Mouse (Mus musculus): ENCODE measurements around the gene Usp6nl. TPM values are rescaled to one million over a fixed set of nuclear protein-coding genes. Genes with fewer than 3 reads are reported as not detected.

The Usp6nl gene
- polyA plus RNA-seq, 1 experiment from 2014 or later, result 13.7 TPM

DNA sequence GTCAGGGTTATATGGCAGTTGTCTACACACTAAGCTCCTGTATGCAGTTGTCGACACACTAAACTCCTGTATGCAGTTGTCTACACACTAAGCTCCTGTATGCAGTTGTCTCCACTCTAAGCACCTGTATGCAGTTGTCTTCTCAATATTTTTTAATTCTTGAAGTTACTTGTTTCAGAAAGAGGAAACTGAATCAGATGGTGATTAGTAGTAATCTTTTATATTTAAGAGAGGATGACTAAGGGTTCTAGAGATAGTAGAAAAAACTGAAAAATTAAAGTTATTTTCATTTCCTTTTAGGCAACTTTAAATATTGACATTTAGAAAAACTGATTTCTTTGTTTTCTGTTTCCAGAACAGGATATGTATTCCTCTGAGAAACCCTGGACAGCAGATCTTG is 13.5 kb downstream of the Usp6nl start:
- ATAC-seq (ENCODE audit: low FRiP score), result no peak
- no peaks in the 10 kb centered on the region for H3K27me3 ChIP-seq

DNA sequence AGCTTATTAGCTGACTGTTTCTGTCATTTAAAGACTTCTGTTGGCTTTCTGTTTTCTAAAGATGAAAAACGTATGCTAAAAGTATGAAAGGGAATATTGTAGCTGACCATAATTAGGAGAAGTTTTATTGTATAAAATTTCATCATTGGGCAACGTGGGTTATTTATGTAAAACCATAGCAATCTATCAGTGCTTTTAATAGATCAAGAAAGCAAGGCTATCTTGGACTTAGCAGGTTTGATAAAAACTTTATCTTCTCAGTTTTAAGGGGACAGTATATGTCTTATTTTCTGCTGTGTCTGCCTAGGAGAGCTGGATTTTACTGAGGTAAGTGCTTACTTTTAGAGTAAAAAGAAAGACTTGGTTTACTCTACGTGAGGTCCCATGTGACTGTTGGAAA is 14.2 kb downstream of the Usp6nl start:
- Histone ChIP-seq H3K4me2 (no peak overlapping the region), H3K4me1 (peaks cover 9% of the 10 kb centered on the region), H3K36me3 (replicated peaks) (0 out of 2 replicates have a peak, but pooled peaks cover 7% of the 10 kb centered on the region), H3K27me3 (no peaks in the 10 kb centered on the region), H3K9me3 (no peaks in the 10 kb centered on the region), H3K27ac (no peak overlapping the region), H3K9ac (no peak overlapping the region), H3K4me3 (replicated peaks) (no peak overlapping the region)
- no peak for ATAC-seq (ENCODE audit: low FRiP score)
- WGBS, result 93% methylated on average over 3 of the region's 3 CpGs

More for the DNA sequence above, 13.5 kb downstream of the Usp6nl start:
- no peak overlapping the region for H3K27ac ChIP-seq
- 94% methylated on average over 1 of the region's 1 CpGs for WGBS
- H3K4me1 ChIP-seq, result peaks cover 9% of the 10 kb centered on the region
- H3K9ac ChIP-seq, result no peak overlapping the region
- H3K9me3 ChIP-seq, result no peaks in the 10 kb centered on the region
- H3K4me3 ChIP-seq (replicated peaks), result no peak overlapping the region
- H3K36me3 ChIP-seq (replicated peaks), result 0 out of 2 replicates have a peak, but pooled peaks cover 7% of the 10 kb centered on the region
- H3K4me2 ChIP-seq, result no peak overlapping the region

DNA sequence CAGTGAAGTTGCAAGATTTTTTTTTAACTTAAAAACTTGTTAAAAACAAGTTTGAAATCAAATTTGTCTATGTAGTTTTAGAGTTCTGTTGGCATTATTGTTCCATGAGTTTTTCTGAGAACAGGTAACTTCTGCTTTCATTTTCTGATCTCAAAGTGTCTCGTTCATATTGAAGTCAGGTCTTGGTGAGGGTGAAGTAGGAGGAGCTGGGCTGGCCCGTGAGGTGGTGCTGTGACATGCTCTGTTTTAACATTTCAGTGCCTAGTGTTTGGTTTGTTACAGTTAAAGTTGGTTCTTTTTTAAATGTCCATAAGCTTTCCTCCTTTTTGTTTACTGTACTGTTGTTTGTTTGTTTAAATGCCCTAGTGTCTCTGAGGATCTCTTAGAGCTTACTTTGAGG is 15.0 kb downstream of the Usp6nl start:
- H3K4me3 ChIP-seq (replicated peaks), result no peak overlapping the region
- H3K36me3 ChIP-seq (replicated peaks), result 0 out of 2 replicates have a peak, but pooled peaks cover 7% of the 10 kb centered on the region
- 95% methylated on average over 2 of the region's 2 CpGs for WGBS
- no peak overlapping the region for H3K27ac ChIP-seq
- no peak overlapping the region for H3K4me2 ChIP-seq
- ATAC-seq (ENCODE audit: low FRiP score), result no peak
- H3K27me3 ChIP-seq, result no peaks in the 10 kb centered on the region
- H3K9ac ChIP-seq, result no peak overlapping the region
- H3K9me3 ChIP-seq, result no peaks in the 10 kb centered on the region
- peaks cover 9% of the 10 kb centered on the region for H3K4me1 ChIP-seq

DNA sequence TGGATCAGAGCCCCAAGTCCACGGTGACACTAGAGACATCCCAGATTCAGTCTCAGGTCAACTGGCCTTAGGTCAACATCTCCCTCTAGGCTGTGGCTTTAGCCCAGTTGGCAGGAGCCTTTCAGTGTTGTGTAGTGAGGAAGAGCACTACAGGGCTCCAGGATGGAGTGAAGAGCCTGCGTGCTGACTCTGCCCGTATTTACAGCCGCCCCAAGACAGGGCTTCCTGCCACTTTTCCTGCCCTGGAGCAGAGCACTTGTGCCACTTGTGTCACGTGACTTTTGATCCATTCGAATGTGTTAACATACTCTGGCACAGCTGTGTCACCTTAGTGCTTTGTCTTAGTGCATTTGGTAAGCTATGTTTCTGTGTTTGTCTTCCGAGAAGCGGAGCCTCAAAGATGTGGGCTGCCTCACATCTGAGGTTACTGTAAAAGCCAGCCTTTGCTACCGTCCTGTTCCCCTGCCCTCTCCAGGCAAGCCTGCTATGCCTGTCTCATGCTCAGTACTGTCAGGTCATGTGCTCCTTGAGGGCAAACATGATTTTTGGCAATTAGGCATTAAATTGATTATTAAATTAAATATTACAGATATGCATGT is 15.7 kb downstream of the Usp6nl start:
- Histone ChIP-seq H3K27me3 (no peaks in the 10 kb centered on the region), H3K4me1 (peaks cover 6% of the 10 kb centered on the region), H3K9ac (no peak overlapping the region), H3K36me3 (replicated peaks) (0 out of 2 replicates have a peak, but pooled peaks cover 7% of the 10 kb centered on the region), H3K27ac (no peak overlapping the region), H3K4me2 (no peak overlapping the region), H3K9me3 (no peaks in the 10 kb centered on the region), H3K4me3 (replicated peaks) (no peak overlapping the region)
- 90% methylated on average over 9 of the region's 9 CpGs for WGBS
- no peak for ATAC-seq (ENCODE audit: low FRiP score)

DNA sequence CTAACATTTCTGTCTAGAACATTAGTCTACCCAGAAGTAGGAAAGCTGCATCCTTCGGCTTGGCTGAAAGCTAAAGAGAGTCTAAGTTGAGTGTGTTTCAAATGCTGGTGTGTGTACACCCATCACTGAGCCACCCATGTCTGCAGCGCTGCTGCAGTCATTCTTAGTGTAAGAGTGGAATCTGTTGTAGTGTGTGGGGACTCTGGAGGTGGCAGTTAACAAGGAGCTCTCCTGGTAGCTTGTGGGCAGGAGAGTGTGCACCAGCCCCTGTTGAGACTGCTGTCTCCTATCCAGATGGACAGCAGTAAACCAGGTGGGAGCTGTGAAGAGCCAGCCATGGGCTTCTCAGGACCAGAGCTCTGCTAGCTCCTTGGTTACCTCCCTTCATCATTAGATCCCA is 18.0 kb downstream of the Usp6nl start:
- Histone ChIP-seq H3K27me3 (no peaks in the 10 kb centered on the region), H3K9me3 (no peaks in the 10 kb centered on the region), H3K27ac (no peak overlapping the region), H3K4me2 (no peak overlapping the region), H3K9ac (no peak overlapping the region), H3K36me3 (replicated peaks) (0 out of 2 replicates have a peak, but pooled peaks cover 7% of the 10 kb centered on the region), H3K4me1 (no peaks in the 10 kb centered on the region), H3K4me3 (replicated peaks) (no peak overlapping the region)
- WGBS, result 92% methylated on average over 2 of the region's 2 CpGs
- ATAC-seq (ENCODE audit: low FRiP score), result no peak

DNA sequence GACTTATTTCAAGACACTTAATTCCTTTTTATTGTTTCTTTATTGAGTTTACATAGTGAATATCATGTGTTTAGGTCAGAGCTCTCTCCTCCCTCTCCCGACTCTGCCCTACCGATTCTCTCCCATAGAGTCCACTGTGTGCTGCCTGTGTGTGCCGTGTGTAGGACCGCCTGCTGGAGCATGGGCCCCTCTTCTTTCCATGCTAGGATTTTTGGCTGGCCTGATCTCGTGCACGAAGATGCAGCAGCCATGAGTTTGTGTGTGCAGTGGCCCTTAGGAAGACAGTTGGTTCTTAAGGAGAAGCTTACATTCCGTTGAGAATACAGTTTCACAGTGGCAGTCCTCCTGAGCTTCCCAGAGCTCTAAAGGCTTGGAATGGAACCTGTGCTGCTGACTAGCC is 19.0 kb downstream of the Usp6nl start:
- Histone ChIP-seq H3K9ac (no peak overlapping the region), H3K4me1 (no peaks in the 10 kb centered on the region), H3K27me3 (no peaks in the 10 kb centered on the region), H3K27ac (no peak overlapping the region), H3K9me3 (no peaks in the 10 kb centered on the region), H3K36me3 (replicated peaks) (0 out of 2 replicates have a peak, but pooled peaks cover 7% of the 10 kb centered on the region), H3K4me2 (no peak overlapping the region), H3K4me3 (replicated peaks) (no peak overlapping the region)
- ATAC-seq (ENCODE audit: low FRiP score), result no peak
- WGBS, result 84% methylated on average over 7 of the region's 7 CpGs

DNA sequence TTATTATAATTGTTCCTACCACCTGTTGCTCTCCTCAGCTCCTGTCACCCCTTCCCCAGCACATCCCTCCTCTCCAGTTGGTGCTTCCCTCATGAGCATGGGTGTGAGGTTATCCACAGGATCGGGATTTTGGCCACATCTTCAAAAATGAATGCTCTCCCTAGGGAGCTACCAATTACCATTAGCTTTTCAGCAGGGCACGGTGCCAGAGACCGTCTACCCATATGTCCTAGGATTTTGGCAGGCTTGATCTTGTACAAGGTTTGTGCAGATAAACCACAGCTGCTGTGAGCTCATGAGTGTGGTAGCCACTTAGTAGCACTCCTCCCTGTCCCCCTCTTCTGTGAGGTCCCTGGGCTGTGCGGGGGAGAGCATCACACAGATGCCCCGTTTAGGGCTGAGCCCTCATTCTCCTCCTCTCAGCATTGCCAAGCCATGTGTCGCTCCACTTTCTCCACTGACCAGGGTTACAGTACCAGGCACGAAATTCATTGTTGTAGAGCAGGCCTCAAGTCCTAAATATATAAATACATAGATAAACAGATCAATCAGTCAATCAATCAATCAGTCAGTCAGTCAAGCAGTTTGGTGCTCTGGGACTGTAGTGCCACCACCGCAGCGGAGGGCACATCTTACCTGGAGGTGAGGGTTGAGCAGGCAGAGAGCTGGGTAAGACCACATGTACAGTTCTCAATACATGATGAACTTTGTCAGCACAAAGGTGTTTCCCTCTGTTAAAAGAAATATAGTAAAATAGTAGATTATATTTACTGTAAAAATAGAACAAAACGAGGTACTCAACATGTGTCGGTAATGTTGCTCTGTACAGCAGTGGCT is 27.0 kb downstream of the Usp6nl start:
- no peak overlapping the region for H3K27ac ChIP-seq
- no peak overlapping the region for H3K4me3 ChIP-seq (replicated peaks)
- H3K9ac ChIP-seq, result no peak overlapping the region
- H3K36me3 ChIP-seq (replicated peaks), result no peaks in the 10 kb centered on the region
- WGBS, result 74% methylated on average over 11 of the region's 11 CpGs
- H3K27me3 ChIP-seq, result no peaks in the 10 kb centered on the region
- no peaks in the 10 kb centered on the region for H3K9me3 ChIP-seq
- H3K4me1 ChIP-seq, result peaks cover 39% of the 10 kb centered on the region
- ATAC-seq (ENCODE audit: low FRiP score), result peak; percentile 57; the same call in 1 of the 2 replicates
- H3K4me2 ChIP-seq, result no peak overlapping the region

DNA sequence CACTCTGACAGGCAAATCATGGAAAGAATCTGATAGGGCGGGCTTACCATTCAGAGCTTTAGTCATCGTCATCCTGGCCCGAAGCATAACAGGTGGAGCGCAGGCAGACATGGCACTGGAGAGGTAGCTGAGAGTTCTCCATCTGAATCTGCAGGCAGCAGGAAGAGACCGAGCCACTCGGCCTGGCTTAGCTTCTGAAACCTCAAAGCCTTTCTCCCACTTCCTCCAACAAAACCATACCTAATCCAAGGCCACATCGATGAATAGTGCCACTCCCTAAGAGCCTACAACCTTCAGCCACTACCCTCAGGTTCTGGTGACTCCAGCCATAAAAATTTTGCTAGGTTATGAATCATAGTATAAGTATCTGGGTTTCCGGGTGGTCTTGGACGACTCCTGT is 27.7 kb downstream of the Usp6nl start:
- no peak overlapping the region for H3K9ac ChIP-seq
- no peak for ATAC-seq (ENCODE audit: low FRiP score)
- 78% methylated on average over 9 of the region's 9 CpGs for WGBS
- H3K4me2 ChIP-seq, result no peak overlapping the region
- H3K36me3 ChIP-seq (replicated peaks), result no peaks in the 10 kb centered on the region
- peaks cover 39% of the 10 kb centered on the region for H3K4me1 ChIP-seq
- H3K4me3 ChIP-seq (replicated peaks), result no peak overlapping the region
- H3K27me3 ChIP-seq, result no peaks in the 10 kb centered on the region
- no peak overlapping the region for H3K27ac ChIP-seq
- H3K9me3 ChIP-seq, result no peaks in the 10 kb centered on the region

DNA sequence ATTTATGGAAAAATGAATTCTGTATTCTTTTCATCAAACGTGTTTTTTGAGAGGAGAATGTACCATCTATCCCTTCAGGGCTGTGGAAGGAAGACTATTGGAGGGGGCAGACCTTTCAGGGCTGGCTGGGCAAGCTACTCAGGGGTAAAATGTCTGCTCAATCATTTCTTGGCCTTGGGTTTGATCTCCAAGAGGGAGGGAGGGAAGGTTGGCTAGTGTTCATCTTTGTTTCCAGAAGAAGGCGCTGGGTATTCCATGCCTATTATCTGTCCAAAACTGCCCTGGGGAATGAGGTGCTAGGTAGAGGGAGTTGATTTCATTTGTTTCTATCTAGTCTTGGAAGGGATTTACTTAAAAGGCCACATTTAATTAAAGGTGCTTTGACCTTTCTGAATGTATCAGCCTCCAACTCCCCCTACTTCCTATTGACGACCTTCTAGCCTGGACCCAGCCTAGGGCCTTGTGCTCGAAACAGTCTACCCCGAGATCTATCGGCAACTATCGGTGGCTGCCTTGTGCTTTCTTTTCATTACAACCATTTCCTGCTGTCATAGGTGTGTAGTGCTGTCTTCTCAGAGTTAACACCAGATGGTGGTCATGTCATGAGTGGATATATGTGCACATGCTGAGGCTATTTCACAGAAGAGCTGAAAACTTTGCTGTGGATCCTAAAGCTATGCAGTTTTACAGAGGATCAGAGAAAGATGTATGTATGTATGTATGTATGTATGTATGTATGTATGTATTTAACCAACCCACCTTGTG is 28.6 kb downstream of the Usp6nl start:
- Histone ChIP-seq H3K36me3 (replicated peaks) (no peaks in the 10 kb centered on the region), H3K4me2 (no peak overlapping the region), H3K27ac (no peak overlapping the region), H3K9me3 (no peaks in the 10 kb centered on the region), H3K27me3 (no peaks in the 10 kb centered on the region), H3K4me3 (replicated peaks) (no peak overlapping the region), H3K4me1 (peaks cover 39% of the 10 kb centered on the region), H3K9ac (no peak overlapping the region)
- ATAC-seq (ENCODE audit: low FRiP score), result no peak
- WGBS, result 84% methylated on average over 7 of the region's 7 CpGs

DNA sequence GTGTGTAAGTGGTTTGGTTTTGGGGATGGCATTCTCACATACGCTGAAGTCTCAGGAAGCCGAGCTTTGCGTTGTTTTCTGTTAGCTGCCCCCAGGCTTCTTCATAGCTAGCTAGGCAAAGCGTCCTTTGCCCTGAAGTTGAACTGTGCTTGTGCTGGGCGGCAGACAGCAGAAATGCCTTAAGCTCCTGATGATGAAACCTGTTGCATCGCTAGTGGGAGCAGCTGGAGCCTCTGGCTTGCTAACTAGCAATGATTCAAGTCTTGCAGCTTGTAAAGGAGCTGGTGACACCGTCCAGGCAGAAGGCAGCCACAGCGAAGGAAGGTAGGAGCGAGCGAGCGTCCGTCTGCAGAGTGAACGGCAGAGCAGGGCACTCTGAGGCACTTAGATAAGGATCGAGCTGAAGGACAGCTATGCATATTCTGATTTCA is 30.1 kb downstream of the Usp6nl start:
- 73% methylated on average over 14 of the region's 14 CpGs for WGBS
- no peak overlapping the region for H3K27ac ChIP-seq
- ATAC-seq (ENCODE audit: low FRiP score), result no peak

DNA sequence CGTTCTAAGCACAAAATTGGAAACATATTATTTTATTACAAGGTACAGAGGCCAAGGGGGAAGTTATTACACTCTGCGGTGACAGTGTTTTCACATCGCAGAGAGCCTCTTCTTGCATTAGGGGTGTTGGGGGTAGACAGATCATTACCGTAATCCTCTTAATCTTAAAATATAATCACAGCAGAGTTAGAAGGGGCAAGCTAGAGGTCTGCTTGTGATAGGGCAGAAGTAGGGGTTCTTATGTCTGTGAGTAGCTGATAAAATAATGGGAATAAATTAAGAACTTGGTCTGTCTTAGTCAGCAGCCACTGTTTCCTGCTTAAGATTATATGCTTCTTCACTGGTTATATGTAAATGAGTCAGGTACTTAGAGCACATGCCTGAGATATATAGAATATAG is 30.6 kb downstream of the Usp6nl start:
- H3K4me3 ChIP-seq (replicated peaks), result no peak overlapping the region
- H3K9ac ChIP-seq, result no peak overlapping the region
- no peaks in the 10 kb centered on the region for H3K9me3 ChIP-seq
- no peaks in the 10 kb centered on the region for H3K36me3 ChIP-seq (replicated peaks)
- H3K27me3 ChIP-seq, result no peaks in the 10 kb centered on the region
- no peak overlapping the region for H3K4me2 ChIP-seq
- 80% methylated on average over 4 of the region's 4 CpGs for WGBS
- no peak overlapping the region for H3K27ac ChIP-seq
- ATAC-seq (ENCODE audit: low FRiP score), result no peak
- peaks cover 39% of the 10 kb centered on the region for H3K4me1 ChIP-seq

More for the DNA sequence above, 30.1 kb downstream of the Usp6nl start:
- Histone ChIP-seq H3K4me3 (replicated peaks) (no peak overlapping the region), H3K4me2 (no peak overlapping the region), H3K4me1 (peaks cover 39% of the 10 kb centered on the region), H3K9me3 (no peaks in the 10 kb centered on the region), H3K9ac (no peak overlapping the region), H3K36me3 (replicated peaks) (no peaks in the 10 kb centered on the region), H3K27me3 (no peaks in the 10 kb centered on the region)

DNA sequence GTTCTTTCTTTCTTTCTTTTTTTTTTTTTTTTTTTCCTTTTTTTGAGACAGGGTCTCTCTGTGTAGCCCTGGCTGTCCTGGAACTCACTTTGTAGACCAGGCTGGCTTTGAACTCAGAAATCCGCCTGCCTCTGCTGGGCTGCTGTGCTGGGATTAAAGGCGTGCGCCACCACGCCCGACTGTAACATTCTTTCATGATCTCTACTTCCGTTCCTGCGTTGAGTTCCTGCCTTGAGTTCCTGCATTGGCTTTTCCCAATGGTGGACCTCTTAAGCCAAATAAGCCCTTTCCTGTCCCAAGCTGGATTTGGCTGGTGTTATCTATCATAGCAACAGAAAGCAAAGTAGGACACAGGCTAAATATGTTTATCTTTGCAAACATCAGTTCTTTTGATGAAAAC is 34.8 kb downstream of the Usp6nl start:
- Histone ChIP-seq H3K27ac (no peak overlapping the region), H3K4me1 (peaks cover 12% of the 10 kb centered on the region), H3K4me2 (no peak overlapping the region), H3K4me3 (replicated peaks) (no peak overlapping the region), H3K9me3 (no peaks in the 10 kb centered on the region), H3K36me3 (replicated peaks) (no peaks in the 10 kb centered on the region), H3K27me3 (no peaks in the 10 kb centered on the region), H3K9ac (no peak overlapping the region)
- no peak for ATAC-seq (ENCODE audit: low FRiP score)
- WGBS, result 95% methylated on average over 7 of the region's 7 CpGs

Measured in forebrain, embryonic 12.5 days (tissue).